Mouse (Mus musculus) right cerebral cortex, adult 2 months (tissue): ENCODE data around the gene Zfp710.

Experiments used
- DNase-seq, 2 experiments: peaks; one replicate each; pipeline ENCODE4 v3.0.0; 2021 to 2022; ENCODE audit warnings: low spot score in 2 of 2

Gene Zfp710

DNA sequence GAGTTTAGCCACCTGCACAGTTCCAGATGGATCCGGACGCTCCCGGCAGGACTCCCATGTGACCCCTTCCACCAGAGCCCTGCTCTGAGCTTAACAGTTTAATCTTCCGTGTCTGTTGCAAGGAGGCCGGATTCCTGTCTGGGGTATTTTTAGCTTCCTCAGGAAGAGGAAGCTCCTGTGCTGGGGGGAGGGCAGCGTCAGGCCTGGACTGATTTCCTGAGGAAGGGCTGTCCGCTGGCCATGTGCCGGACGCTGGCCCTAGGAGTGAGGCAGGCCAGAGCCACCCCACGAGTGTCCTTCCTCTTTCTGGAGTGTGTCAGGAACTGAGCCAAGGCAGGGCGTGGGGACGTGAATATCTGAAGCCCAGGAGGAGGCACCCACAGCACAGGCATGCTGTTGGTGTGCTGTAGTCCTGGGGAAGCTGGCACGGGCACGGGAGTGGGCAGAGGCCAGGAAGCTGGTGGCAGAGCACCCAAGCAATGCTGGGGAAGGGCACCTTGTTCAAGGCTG, 54.2 kb downstream of the Zfp710 start:
- peak; percentile 54 to 55 for DNase-seq

DNA sequence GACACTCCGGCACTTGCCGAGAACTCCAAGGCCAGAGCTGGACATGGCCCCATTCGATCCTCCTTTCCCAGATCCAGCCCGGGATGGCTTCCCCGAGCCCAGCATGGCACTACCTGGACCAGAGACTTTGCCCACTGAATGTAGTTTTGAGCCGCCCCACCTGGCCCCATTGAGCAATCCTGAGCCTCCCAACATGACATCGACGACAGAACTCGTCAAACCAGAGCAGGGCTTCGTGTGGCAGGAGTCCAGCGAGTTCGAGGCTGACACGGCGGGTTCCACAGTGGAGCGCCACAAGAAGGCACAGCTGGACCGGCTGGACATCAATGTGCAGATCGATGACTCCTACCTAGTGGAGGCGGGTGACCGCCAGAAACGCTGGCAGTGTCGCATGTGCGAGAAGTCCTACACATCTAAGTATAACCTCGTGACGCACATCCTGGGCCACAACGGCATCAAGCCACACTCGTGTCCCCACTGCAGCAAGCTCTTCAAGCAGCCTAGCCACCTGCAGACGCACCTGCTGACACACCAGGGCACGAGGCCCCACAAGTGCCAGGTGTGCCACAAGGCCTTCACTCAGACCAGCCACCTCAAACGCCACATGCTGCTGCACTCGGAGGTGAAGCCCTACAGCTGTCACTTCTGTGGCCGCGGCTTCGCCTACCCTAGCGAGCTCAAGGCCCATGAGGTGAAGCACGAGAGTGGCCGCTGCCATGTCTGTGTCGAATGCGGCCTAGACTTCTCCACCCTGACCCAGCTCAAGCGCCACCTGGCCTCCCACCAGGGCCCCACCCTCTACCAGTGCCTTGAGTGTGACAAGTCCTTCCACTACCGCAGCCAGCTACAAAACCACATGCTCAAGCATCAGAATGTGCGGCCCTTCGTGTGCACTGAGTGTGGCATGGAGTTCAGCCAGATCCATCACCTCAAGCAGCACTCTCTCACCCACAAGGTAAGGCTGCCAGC, 57.3 kb downstream of the Zfp710 start:
- DNase-seq, result no peak

DNA sequence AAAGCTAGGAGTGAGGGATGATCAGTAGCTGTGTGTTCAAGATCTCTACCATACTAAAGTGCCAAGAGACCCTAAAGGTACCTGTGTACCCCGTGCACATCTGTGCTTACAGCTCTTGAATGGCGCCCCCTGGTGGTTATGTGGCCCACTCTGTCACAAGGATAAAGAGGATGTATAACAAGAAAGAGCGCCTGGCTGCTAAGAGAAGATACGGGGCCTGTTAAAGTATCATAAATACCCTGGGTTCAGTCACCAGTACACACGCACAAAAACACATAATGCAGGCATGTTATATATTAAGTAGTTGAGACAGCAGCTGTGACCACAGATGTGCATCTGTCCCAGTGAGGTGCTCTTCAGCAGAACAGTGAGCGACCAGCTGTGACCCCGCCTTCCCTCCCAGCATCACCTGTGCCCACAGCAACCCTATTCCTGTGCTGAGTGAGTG, 59.9 kb downstream of the Zfp710 start:
- no peak for DNase-seq

DNA sequence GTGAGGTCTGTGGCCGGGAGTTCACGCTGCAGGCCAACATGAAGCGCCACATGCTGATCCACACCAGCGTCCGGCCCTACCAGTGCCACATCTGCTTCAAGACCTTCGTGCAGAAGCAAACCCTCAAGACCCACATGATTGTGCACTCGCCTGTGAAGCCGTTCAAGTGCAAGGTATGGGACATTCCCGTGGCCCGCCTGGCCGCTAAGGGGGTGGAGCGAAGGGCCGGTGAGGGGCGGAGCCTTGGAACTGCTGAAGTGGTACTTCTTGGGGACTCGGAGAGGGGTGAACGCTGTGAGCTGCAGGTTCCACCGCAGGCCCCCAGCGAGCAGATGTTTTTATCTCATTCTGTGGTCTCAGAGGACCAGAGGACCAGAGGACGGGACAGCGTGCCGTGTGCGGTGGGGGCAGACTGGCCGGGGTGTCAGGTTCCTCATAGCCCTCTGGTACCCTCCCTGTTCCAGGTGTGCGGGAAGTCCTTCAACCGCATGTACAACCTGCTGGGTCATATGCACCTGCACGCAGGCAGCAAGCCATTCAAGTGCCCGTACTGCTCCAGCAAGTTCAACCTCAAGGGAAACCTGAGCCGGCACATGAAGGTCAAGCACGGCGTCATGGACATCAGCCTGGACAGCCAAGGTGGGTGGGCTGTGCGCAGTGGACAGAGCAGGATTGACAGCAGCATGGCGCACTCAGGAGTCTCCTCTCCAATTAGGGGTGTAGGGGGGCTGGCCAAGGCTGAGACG, 61.5 kb downstream of the Zfp710 start:
- DNase-seq, result no peak

DNA sequence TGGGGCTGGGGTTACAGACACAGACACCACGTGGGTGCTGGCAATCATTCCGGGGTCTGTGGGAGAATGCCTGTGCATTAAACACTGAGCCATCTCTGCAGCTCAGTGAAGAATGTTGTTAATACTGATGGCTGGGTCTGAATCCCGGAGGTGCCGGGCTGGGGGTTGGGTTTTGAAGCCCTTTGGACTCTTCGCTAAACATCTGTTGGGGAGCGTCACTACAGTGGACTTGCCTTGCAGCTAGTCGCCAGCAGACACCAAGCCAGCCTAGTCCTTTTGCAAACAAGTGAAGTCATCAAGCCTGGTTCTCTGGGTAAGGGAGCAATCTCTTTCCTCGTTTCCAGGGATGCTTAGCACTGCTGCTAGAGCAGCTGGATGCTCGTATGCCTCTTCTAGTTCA, 63.6 kb downstream of the Zfp710 start:
- no peak for DNase-seq

DNA sequence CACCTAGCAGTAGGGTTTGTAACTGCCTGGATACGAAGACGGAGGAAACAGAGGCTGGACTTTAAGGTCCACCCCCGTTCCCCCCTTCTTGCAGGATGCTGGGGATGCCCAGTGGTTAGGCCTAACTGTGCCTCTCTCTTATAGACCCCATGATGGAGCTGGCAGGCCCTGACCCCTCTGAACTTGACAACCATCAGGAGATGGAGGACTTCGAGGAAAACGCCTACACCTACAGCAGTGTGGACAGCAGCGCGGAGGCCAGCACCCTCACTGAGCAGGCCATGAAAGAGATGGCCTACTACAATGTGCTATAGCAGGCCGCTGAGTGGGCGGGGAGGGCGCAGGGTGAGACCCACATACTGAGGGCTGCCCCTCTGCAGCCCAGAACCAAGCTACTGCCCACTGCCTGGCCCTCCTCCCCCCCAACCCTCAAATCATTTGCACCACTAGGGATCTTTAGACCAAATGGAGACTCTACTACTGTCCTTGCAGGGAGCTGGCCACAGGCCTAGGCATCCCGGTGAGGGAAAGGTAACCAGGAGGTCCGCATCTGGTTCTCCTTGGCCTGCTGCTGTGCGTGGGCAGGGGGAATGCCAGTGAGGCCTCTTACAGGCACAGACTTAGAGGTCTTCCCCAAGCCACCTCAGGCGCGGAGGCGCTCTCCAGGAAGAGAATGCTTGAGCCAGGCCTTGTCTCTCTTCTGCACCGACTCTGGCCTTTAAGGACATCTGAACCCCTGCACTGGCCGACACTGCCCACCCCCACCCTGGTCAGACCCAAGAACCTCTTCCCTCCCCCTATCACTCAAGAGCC, 65.8 kb downstream of the Zfp710 start:
- no peak for DNase-seq

DNA sequence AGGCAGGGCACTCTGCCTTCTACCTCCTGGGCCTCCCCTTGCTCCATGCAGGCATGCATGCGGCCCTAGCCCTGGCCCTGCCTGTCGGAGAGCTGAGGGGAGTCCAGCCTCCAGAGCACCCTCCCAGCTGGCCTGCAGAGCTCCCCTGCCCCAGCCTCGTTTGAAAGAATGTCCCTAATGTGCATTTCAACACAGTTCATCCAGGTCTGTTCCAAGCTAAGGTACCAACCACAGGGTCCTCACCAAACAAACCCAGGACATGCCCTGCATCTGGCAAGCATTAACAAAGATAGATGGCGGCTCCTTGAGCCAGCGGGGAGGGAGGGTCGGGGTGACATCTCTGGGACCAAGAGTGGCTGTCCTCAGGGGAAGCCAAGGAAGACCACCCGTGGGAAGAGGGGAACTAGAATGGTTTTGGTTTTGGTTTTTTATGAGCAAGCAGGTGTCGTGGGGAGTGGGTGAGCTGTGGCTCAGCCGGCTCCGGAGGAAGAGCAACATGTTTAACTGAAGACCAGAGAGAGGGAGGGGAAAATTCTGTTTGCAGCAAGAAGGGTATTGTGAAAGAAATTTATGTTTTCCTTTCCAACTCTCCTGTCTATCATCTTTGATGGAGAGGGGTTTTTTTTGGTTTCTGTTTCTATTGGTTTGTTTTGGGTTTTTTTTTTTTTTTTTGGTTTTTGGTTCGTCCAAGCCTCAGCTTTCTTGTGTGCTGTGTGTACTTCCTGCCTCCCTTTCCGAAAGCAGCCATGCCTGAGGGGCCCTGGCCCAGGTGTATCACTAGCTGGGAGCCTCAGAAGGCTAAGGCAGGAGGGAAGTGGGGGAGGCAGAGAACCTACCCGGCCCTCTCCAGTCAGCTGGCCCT, 66.6 kb downstream of the Zfp710 start:
- DNase-seq, result no peak

DNA sequence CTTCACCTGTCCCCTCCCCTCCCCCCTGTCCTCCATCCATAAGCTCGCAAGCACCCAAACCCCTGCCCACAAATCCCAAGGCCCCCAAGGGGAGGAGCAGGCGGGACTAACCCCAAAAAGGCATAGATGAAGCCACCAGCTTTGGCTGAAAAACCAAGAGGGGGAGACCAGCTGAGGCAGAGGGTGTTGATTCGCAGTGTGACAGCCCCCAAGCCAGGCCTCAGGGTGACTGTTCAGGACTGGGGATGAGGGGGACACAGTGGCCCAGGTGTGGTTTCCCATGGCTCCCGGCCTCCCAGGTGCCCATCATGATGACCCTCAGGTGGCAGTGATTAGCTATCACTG, 67.2 kb downstream of the Zfp710 start:
- no peak for DNase-seq

DNA sequence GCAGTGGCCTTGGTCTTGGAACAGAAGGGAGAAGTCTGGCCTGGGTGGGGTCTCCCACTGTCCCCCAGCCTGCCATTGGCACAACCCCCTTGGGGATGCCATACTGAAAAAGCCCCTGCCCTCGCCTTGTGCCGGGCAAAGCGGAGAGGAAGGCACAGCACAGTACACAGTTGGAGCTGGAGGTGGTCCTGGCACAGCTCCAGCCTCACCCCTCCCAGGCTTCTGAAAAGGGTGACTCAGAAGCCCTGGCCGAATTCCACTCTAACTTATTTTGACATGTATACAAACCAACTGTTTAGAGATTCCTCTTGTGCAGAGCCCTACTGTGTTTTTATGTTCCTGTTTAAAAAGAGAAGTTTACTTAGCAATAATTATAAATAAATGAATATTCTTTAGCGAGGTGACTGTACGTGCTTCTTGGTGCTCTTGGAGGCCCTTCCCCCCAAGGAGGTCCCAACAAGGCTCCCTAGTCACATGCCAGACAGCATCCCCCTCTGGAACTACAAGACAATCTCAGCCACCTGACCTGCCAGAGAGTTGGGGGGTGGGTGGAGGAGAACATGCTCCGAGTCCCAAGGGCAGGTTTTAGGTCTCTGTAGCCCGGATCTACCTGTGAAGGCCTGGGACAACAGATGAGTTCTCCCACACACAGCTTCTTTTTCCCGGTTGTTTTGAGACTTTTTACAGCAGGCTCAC, 67.9 kb downstream of the Zfp710 start:
- peak; percentile 74 to 79 for DNase-seq

DNA sequence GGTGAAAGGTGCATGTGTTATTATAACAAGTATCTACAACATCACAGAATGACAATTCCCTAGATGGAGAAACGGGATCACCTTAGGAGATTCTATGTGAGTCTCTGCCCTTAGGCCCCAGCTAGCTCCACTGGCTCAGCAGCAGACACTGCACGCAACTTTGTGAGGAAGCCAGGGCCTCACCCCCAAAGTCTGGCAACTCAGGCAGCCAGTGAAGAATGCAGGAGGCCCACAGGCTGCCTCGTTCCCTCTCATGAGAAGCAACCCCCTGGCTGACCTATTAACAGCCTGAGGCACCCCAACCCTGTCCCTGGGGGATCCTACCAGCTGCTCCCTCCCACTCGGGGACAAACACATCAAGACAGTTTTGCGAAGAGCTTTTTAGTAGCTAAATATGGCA, 69.9 kb downstream of the Zfp710 start:
- no peak for DNase-seq

DNA sequence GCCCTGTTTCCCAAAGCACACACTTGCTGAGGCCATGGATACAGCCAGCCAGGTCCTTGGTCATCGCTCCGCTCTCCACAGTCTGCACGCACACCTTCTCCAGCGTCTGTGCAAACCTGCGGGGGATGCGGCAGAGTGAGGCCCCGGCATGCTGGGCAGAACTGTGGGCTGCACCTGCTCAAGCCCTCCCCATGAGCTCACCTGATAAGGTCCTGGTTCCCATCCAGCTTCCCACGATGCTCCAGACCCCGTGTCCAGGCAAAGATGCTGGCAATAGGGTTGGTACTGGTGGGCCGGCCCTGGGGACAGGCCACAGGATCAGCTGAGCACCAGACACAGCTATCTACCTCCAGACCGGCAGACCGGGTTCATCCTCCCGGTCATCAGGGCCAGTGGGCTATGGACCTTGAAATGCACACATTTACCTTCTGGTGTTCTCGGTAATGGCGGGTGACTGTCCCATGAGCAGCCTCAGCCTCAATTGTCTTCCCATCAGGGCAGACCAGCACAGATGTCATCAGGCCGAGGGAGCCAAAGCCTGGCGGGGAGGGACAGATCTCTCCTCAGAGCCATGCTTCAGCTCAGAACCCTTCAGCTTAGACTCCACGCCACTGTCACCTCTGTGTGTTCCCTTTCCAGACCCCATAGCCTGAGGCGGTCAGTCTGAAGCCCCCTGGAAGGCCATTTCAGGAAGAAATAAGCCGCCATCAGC, 71.1 kb downstream of the Zfp710 start:
- no peak for DNase-seq

DNA sequence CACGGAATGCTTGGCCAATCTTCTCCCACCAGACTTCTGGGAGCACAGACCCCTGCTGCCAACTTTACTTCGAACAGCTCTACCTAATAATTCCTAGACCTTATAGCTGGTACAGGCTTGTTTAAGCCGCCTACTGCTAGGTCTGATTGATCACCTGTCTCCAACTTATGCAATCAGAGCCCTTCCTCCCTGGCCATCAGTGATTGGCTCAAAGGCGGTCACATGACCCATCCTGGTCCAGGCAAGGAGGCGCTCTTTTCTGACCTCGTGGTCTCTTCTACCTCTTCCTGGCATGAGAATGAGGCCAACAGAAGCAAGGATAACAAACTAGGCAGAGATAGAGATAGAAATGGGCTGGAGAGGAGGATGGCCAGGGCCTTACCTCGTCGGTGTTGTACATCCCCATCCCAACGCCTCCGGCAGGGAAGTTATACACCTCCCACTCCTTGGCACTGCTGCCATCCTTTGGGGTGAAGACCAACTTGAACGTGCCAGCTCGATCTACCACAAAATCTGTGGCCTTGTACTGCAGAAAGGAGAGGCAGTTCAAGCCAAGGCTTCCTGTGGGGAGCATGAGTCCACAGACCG, 73.9 kb downstream of the Zfp710 start:
- DNase-seq, result no peak

DNA sequence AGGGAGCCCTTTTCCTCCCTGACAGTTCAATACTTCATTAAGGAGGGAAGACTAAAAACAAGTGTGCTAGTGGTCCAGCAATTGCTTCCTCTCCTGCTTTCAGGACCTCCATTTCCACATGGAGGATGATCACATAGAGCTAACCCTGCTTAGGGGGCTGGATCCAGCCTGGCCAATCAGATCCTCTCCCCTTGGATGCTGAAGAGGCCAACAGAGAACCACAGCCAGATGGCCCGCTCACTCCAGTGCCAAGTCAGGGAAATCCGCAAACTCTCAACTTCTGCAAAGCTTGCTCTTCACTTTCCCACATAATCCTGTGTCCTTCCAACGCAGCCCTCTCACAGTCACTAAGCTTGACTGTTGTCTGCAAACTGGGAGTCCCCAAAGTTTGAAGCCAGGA, 78.7 kb downstream of the Zfp710 start:
- DNase-seq, result no peak

DNA sequence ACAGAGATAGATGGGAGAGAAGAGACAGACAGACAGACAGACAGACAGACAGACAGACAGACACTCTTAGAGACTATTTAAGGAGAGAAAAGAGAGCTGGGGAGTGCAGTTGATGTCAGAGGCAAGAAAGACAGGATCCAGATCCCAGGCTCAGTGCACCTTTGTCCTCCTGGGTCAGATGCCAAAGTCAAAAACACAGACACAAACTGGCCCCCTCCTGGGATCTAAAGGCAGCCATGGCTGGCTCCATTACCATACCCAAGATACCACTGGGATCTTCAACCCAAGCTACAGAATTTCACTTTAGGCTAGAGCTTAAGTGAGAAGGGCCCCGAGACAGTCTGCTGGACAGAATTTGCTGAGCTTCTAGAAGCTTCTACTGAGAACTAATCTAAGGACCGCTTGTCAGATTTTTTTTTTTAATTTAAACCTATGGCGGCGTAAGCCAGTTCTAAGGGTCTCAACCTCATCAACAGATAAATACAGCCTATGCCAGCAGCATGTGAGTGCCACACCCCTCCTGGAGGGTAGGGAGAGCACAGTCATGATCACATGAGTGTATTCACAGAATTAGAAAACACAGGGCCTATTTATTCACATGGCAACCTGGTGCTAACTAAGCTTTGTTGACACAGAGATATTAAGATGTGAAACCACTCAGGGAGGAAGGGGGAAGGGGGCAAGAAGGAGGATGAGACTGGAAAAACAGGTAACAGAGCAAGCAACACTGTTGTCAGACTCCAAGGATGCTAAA, 81.2 kb downstream of the Zfp710 start:
- DNase-seq, result no peak

DNA sequence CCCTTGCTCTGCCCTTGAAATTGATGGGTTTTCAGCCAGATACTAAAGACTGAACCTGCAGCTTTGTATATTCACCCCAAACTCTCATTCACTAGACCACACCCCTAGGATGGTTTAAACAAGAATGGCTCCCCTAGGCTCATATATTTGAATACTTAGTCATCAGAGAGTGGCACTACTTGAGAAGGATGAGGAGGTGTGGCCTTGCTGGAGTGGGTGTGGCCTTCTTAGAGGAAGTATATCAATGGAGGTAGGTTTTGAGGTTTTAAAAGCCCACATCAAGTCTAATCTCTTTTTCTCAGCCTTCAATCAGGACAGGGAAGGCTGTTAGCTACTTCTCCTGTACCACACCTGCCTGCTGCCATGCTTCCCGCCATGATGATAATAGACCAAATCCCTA, 81.8 kb downstream of the Zfp710 start:
- DNase-seq, result no peak

DNA sequence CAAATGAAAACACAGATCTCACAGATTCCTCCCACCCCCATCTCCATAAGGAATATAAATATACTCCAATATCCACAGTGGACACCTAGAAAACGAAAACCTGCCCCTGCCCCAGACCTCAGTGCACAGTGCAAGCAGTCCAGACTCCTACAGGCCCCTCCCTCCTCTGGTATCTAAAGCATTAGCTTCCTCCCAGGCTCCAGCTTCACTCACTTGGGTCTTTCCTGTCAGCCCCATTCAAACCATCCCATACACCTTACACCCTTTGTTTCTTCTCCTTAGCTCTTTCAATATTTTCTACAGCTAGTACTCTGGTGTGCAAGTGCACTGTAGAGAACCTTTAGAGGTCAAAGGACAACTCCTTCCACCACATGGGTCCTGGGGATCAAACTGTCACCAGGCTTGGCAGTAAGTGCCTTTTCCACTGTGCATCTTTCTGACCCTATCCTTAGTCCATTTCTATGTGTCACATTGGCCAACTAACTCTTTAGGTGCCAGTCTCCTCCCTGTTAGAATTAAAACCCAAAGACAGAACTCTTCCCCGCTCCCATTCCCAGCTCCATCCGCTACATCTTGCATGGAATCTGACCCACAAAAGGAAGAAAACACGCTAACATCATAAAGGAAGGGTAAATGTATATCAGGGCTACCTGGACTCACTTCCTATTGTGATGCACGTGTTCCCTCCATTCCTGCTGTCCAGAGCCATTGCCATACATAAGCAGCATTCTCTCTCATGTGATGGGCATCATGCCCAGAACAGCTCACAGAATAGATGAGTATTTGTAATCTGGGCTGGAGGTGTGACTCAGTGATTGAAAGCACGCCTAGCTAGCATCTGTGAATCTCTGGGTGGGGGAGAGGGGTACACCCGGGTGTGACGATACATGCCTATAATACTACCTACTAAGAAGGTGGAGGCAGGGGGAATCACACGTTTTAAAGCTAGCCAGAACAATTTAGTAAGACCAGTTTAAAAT, 86.7 kb downstream of the Zfp710 start:
- DNase-seq, result peak; percentile 60 to 70

DNA sequence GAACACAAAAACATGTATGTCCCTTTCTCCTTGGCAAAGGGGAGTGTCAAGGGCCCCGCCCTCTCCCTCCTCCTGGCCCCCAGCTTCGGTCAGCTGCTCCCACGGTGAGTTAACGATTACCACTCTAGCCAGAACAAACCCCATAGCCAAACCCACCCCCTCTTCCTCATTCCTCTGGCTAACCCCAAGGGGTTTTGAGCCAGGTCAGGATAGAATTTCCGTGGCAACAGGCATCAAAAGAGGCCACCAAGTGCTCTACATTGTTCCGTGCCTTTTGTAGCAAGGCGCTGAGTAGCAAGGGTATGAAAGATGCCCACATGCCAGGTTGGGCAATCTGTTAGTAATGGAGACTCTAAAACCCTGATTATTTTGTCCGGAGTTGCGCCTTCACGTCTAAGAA, 89.4 kb downstream of the Zfp710 start:
- DNase-seq, result peak in 1 of 2 experiments; percentile 20
